Mouse (Mus musculus) hindbrain, embryonic 10.5 days (tissue): ENCODE measurements around the gene Spaca3. TPM values are rescaled to one million over a fixed set of nuclear protein-coding genes. Genes with fewer than 3 reads are reported as not detected.
A peak's percentile ranks its signal among the peaks of the same experiment; 100 is the strongest.

Experiments
- DNase-seq: peaks from one replicate; pipeline ENCODE4 v3.0.0-alpha.2; 2017; ENCODE audit warnings: low spot score
- H3K27ac ChIP-seq: fragments of 300-500 bp; sonication (generic); 2 replicates; pipeline ENCODE4 v1.5.1; 2016; ENCODE audit warnings: mild to moderate bottlenecking, moderate library complexity
- H3K27me3 ChIP-seq: fragments of 300-500 bp; sonication (generic); 2 replicates; pipeline ENCODE4 v1.6.1; 2016; ENCODE audit warnings: mild to moderate bottlenecking; ENCODE audit not compliant: poor library complexity, insufficient read depth, severe bottlenecking
- H3K36me3 ChIP-seq: fragments of 300-500 bp; sonication (generic); 2 replicates; pipeline ENCODE4 v1.6.1; 2016; ENCODE audit warnings: mild to moderate bottlenecking, moderate library complexity
- H3K4me1 ChIP-seq: fragments of 300-500 bp; sonication (generic); replicated peaks from 2 replicates; pipeline ENCODE4 v1.6.1; 2016; ENCODE audit warnings: mild to moderate bottlenecking
- H3K4me3 ChIP-seq: fragments of 300-500 bp; sonication (generic); 2 replicates; pipeline ENCODE4 v1.5.1; 2016; ENCODE audit warnings: mild to moderate bottlenecking, moderate library complexity
- H3K9me3 ChIP-seq: fragments of 300-500 bp; sonication (generic); 2 replicates; pipeline ENCODE4 v1.6.1; 2016; ENCODE audit warnings: mild to moderate bottlenecking, moderate library complexity
- WGBS: fragments of 180-500 bp; shearing (Covaris S2); methylation state at CpG from one replicate; pipeline ENCODE4 v1.1.7; 2016; 5-methylcytosine and 5-hydroxymethylcytosine counted together
- polyA plus RNA-seq: library from polyadenylated mRNA; unstranded; fragments of >200 nt; fragmentation: Nextera tagmentation; extraction: Ambion mirVana; gene quantifications from 2 replicates; pipeline ENCODE4 v1.2.1, GENCODE M21; 2016

Gene Spaca3
- not detected in 2 replicates for polyA plus RNA-seq

DNA sequence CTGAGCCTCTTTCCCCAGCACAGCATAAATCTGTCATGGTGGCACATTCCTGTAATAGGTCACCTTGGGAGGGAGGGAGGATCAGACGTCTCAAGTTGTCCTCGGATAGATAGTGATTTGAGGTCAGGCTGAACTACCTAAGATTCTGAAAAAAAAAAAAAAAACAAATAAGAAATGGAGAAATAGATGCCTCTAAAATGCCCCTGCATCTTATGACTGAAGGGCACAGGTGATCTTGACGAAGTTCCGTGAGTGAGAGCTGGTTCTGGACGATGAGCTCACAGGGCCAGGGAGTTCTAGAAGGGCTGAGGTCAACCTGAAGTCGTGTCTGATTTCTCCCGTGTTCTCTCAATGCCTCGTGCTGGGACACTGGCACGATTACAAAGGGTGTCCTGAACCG lies at the start of gene Spaca3:
Gene Spaca3 (plus strand): TSS at position 301 of the 400 bp plus-strand sequence.
- Histone ChIP-seq H3K4me1 (no peaks in the 10 kb centered on the region), H3K27me3 (no peaks in the 10 kb centered on the region), H3K36me3 (no peaks in the 10 kb centered on the region), H3K9me3 (no peaks in the 10 kb centered on the region), H3K27ac (no peak within 1 kb of the TSS), H3K4me3 (no peak within 1 kb of the TSS)
- WGBS, result 78% methylated on average over 10 of the region's 10 CpGs
- no peak for DNase-seq

DNA sequence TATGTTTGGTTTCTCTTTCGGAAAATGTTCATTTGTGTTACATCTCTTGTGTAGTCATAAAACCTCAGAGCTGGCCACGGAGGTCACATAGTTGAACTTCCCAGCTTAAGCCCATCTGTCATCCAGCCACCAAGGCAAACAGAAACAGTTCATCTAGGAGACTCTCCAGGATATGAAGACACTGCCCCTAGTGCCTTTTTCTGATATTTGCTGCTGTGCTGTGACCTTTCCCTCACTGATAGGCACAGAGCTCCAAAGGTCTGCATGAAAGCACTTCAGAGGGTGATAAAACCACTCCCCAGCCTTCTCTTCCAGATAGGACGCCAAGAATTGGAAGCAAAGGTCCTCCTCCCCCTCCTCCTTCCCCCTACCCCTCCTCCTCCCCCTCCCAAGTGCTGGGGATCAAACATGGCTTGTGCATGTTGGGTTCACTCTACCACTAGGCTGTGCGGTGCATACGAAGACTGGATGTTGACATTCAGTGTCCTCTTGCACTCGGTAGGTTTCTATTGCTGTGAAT lies 49.6 kb upstream of the Spaca3 start:
- no peak for DNase-seq

DNA sequence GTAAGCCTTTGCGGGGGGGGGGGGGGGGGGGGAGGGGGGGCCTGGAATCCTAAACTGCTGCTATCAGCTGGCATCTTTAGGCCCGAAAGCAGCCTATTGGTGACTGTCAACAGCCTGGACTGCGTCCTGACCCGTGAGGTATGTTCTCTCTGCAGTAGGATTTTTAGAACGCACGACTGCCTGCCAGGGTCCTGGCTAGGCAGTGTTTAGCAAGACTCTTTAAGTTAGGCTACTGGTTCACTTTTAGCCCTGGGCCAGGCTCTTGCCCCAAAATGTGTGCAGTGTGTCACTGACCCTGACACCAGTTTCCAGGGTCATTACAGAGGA lies 48.5 kb upstream of the Spaca3 start:
- Histone ChIP-seq H3K27ac (peak overlapping the region; percentile 96), H3K4me3 (peak overlapping the region; percentile 72), H3K36me3 (peaks cover 25% of the 10 kb centered on the region), H3K4me1 (peaks cover 39% of the 10 kb centered on the region), H3K27me3 (peaks cover 12% of the 10 kb centered on the region; the same call in 1 of the 2 replicates), H3K9me3 (no peaks in the 10 kb centered on the region)
- 33% methylated on average over 5 of the region's 6 CpGs for WGBS
- DNase-seq, result no peak

More for the DNA sequence above, 49.6 kb upstream of the Spaca3 start:
- H3K9me3 ChIP-seq, result no peaks in the 10 kb centered on the region
- 0 out of 2 replicates have a peak overlapping the region, but pooled peaks have one; percentile 96 for H3K27ac ChIP-seq
- peaks cover 12% of the 10 kb centered on the region; the same call in 1 of the 2 replicates for H3K27me3 ChIP-seq
- 68% methylated on average over 6 of the region's 6 CpGs for WGBS
- H3K4me3 ChIP-seq, result no peak overlapping the region
- peaks cover 39% of the 10 kb centered on the region for H3K4me1 ChIP-seq
- peaks cover 15% of the 10 kb centered on the region for H3K36me3 ChIP-seq

DNA sequence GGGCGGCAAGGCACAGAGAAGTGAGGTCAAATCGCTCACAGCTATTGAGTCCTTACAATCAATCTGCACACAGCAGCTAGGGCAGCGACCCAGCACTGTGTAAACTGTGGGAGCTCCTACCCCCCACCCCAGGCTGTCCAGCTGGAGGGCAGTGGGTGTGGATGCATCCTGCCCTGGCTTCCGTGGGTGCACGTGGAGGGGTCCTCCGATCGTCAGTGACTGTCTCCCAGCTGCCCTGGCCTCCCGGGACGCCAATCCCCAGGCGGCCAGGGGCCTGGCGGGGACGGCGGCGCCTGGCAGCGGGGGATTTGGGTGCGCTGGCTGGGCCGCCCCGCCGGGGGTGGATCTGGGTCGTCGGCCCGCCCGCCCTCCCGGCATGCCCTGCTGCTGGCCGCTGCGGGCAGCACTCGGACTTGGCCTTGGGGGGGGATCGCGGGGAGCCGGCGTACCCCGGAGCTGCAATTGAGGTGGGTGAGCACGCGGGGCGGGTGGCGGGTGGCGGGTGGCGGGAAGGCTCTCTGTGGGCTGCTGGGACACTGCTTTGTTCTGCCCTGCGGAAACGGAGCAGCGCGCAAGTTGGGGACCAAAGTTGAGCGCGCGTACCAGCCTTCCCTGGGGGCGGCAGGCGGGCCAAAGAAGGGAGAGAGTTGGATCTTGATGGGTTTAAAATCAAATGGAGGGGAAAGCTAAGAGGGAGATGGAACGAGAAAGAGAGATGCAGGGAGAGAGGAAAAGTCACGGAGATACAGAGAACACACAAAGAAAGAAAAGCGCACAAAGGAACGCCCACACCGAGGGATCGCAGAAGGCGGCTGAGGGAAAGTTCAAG lies 48.0 kb upstream of the Spaca3 start, which contains the start of gene Tmem98:
Gene Tmem98 (plus strand): TSS at position 183 of the 829 bp plus-strand sequence.
- 1% methylated on average over 54 of the region's 54 CpGs for WGBS
- H3K27ac ChIP-seq, result peak within 1 kb of the TSS; percentile 96
- DNase-seq, result peak; percentile 71
- peak within 1 kb of the TSS; percentile 72 for H3K4me3 ChIP-seq
- H3K27me3 ChIP-seq, result peaks cover 12% of the 10 kb centered on the region; the same call in 1 of the 2 replicates
- H3K4me1 ChIP-seq, result peaks cover 39% of the 10 kb centered on the region
- H3K36me3 ChIP-seq, result peaks cover 31% of the 10 kb centered on the region
- H3K9me3 ChIP-seq, result no peaks in the 10 kb centered on the region

DNA sequence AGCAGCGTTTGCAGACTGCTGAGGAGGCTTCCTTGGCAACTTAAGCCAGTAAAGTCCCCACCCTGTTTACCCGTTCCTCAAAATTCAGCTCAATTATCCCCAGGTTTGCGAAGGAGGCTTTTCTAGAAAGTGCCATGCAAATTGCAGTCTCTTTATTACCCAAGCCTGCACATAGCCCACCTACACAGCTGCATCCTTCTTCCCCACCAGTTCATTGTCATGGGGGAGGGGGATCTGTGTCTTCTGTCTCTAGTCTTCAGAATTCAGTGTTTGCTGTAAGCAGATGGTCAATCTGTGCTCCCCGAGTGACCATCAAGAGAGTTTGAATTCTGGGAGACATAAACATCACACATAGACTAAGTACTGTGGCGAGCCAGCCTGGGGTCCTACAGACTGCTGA lies 47.0 kb upstream of the Spaca3 start:
- no peak for DNase-seq

DNA sequence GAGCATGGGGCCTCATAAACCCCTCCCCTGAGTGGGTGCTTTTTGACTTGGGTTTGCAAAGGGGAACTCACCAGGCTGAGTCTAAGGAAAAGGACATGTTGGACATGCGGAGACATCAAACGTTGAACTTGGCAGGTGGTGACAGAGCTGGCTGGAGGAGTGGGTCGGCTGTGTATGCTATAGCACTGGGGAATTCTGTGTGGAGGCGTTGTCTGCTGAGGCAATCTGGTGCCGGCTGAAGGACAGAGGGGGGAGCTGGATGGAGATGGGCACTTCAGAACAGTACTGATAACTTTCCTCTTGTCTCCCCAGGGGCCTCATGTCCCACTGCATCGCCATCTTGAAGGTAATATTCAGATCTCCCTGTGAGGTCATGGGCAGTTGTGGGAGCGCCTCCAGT lies 42.8 kb upstream of the Spaca3 start:
- Histone ChIP-seq H3K4me3 (no peak overlapping the region), H3K9me3 (no peaks in the 10 kb centered on the region), H3K27me3 (peaks cover 4% of the 10 kb centered on the region; the same call in 1 of the 2 replicates), H3K36me3 (peaks cover 78% of the 10 kb centered on the region), H3K27ac (no peak overlapping the region), H3K4me1 (peaks cover 41% of the 10 kb centered on the region)
- 88% methylated on average over 7 of the region's 7 CpGs for WGBS
- DNase-seq, result no peak

More for the DNA sequence above, 47.0 kb upstream of the Spaca3 start:
- H3K9me3 ChIP-seq, result no peaks in the 10 kb centered on the region
- H3K4me3 ChIP-seq, result peak overlapping the region; percentile 72
- H3K4me1 ChIP-seq, result peaks cover 39% of the 10 kb centered on the region
- peaks cover 12% of the 10 kb centered on the region; the same call in 1 of the 2 replicates for H3K27me3 ChIP-seq
- WGBS, result 28% methylated on average over 5 of the region's 5 CpGs
- H3K27ac ChIP-seq, result peak overlapping the region; percentile 96
- H3K36me3 ChIP-seq, result peaks cover 40% of the 10 kb centered on the region

DNA sequence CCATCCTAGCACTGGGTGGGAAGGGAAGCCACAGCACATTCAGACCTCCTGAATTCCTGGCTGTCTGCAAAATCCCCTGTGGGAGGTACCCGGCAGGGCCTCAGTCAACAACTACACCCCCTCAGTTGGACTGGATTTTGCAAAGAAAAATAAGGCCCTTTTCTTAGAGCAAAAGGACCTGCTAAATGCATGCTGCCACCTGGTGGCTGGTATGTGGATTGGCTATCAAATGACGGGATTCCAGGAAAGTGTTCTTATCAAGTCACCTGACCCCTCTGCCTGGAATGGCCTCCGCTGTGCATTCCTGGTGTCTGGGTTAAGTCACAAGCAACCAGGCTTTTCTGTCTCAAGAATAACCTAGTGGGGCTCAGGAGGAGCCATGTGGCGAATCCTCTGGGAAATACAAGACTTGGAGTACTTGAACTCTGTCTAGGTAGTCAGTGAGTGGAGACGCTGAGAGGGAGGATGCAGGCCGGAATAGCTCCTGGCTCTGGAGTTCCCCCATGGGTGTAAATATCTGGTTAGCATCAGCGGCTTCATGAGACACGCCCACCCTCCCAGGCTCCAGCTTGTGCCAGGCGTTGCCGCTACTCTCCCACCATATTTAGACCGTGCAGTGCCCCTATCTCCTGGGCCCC lies 40.0 kb upstream of the Spaca3 start:
- Histone ChIP-seq H3K4me1 (peaks cover 20% of the 10 kb centered on the region), H3K4me3 (no peak overlapping the region), H3K27me3 (no peaks in the 10 kb centered on the region), H3K36me3 (peaks cover 95% of the 10 kb centered on the region), H3K27ac (peak overlapping the region; percentile 23; the same call in 1 of the 2 replicates), H3K9me3 (no peaks in the 10 kb centered on the region)
- 46% methylated on average over 11 of the region's 11 CpGs for WGBS
- peak; percentile 79 for DNase-seq

DNA sequence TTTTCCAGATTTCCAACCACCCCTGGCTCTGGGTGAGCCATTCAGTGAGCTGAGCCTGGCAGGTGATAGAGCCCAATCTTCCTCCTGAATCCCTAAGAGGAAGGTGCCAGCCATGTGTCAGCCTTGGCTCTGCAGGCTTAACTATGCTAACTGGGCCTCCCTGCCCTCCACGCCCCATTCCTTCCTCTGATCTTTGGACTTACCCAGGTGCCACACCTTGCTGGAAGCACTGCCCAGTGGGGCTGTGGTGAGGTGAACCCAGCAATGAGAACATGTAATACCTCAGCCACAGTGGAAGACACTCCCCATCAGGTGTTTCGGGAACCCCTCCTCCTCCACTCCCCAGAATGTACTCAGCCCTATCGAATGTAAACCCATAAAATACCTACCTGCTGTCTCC lies 38.1 kb upstream of the Spaca3 start:
- Histone ChIP-seq H3K4me1 (peaks cover 20% of the 10 kb centered on the region), H3K9me3 (no peaks in the 10 kb centered on the region), H3K4me3 (no peak overlapping the region), H3K27ac (no peak overlapping the region), H3K27me3 (no peaks in the 10 kb centered on the region), H3K36me3 (peaks cover 91% of the 10 kb centered on the region)
- no peak for DNase-seq
- WGBS, result 92% methylated on average over 3 of the region's 3 CpGs

DNA sequence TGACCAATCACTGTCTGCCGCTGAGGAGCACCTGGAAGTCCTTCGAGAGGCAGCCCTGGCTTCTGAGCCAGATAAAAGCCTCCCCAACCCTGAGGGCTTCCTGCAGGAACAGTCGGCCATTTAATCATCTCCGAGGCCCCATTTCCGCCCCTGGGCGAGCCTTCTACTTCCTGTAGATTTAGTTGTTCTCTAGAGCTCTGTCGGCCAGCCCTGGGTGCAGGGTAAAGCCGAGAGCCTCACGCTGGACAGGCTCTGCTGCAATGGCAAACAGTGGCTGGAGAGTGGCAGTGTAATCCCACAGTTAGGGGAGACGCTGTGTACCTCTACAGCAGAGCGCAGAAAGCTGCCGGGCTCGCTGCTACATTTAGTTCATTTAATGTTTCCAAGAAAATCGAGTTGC lies 36.9 kb upstream of the Spaca3 start:
- H3K4me1 ChIP-seq, result peaks cover 20% of the 10 kb centered on the region
- H3K4me3 ChIP-seq, result no peak overlapping the region
- DNase-seq, result no peak
- H3K9me3 ChIP-seq, result no peaks in the 10 kb centered on the region
- WGBS, result 62% methylated on average over 14 of the region's 14 CpGs
- H3K27ac ChIP-seq, result no peak overlapping the region
- peaks cover 79% of the 10 kb centered on the region for H3K36me3 ChIP-seq
- no peaks in the 10 kb centered on the region for H3K27me3 ChIP-seq

DNA sequence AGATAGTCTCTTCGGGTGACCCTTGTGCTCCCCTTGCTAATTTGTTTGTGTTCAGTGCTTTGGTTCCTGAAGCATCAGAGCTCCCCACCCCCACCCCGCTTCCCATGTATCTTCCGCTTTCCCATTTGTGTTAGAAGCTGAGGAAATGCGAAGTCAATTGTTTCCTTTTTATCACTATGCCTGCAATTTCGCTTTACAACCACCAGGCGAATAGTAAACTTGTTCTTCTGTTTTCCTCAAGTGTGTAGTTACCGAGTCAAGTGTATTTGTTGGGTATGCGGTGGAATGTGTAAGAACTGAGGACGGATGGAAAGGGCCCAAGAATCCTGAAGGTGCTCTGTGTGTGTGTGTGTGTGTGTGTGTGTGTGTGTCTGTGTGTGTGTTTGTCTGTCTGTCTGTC lies 36.4 kb upstream of the Spaca3 start:
- DNase-seq, result no peak

DNA sequence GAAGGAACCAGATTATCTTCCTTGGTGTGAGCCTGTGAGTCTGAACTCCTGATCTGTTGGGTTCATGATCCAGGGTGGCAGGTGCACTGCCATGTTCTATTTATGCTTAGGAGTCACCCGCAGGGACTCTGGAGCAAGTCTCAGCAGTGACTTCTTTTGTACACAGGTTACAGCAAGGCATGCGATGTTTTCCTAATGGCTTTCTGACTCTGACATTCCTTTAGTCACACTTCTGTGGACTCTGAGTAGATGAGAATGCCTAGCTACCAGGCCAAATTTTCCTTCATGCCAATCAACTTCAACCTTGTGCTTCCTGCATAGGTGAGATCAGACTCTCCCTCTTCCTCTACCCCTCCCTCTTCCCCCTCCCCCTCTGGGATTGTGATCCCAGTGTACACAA lies 22.8 kb upstream of the Spaca3 start:
- Histone ChIP-seq H3K4me1 (peaks cover 18% of the 10 kb centered on the region), H3K36me3 (no peaks in the 10 kb centered on the region), H3K27me3 (no peaks in the 10 kb centered on the region), H3K27ac (no peak overlapping the region), H3K9me3 (no peaks in the 10 kb centered on the region), H3K4me3 (no peak overlapping the region)
- no peak for DNase-seq
- 87% methylated on average over 2 of the region's 2 CpGs for WGBS

More for the DNA sequence above, 36.4 kb upstream of the Spaca3 start:
- Histone ChIP-seq H3K27ac (no peak overlapping the region), H3K9me3 (no peaks in the 10 kb centered on the region), H3K36me3 (peaks cover 74% of the 10 kb centered on the region), H3K27me3 (no peaks in the 10 kb centered on the region), H3K4me3 (no peak overlapping the region), H3K4me1 (peaks cover 20% of the 10 kb centered on the region)
- WGBS, result 90% methylated on average over 9 of the region's 9 CpGs

DNA sequence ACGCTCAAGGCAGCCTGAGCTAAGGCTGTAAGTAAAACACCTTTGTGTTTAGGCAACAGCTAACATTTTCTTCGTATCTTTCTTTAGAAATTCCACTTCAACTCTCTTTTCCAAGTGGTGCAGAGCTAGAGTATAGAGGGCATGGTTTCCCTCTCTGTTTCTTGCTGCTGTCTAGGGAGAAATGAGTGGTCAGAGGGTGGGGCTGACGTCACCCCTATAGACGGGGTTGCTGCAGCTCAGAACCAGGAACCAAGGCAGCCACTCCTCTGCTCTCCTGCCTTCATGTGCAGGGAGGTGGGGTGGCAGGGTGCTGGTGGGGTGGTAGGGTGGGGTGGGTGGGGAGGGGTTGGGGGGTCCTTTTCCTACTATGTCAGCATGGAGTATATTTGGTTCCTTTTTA lies 22.3 kb upstream of the Spaca3 start:
- 78% methylated on average over 4 of the region's 4 CpGs for WGBS
- no peaks in the 10 kb centered on the region for H3K9me3 ChIP-seq
- peaks cover 18% of the 10 kb centered on the region for H3K4me1 ChIP-seq
- no peak overlapping the region for H3K4me3 ChIP-seq
- H3K27ac ChIP-seq, result no peak overlapping the region
- no peaks in the 10 kb centered on the region for H3K27me3 ChIP-seq
- no peaks in the 10 kb centered on the region for H3K36me3 ChIP-seq
- no peak for DNase-seq

DNA sequence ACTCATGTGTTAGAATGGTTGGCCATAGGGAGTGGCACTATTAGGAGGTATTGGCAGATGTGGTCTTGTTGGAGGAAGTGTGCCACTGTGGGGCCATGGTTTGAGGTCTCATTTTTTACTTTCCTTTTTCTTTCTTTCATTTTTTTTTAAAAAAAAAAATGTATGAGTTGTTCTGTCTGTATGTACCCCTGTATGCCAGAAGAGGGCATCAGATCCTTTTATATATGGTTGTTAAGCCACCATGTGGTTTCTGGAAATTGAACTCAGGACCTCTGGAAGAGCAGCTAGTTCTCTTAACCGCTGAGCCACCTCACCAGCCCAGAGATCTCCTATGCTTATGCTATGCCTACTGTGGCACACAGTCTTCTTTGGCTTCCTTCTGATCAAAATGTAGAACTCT lies 19.4 kb upstream of the Spaca3 start:
- Histone ChIP-seq H3K27ac (no peak overlapping the region), H3K36me3 (no peaks in the 10 kb centered on the region), H3K9me3 (no peaks in the 10 kb centered on the region), H3K4me1 (peaks cover 5% of the 10 kb centered on the region), H3K4me3 (no peak overlapping the region), H3K27me3 (peaks cover 4% of the 10 kb centered on the region; the same call in 1 of the 2 replicates)
- WGBS, result 71% methylated on average over 1 of the region's 1 CpGs
- DNase-seq, result no peak
